Comparison of ENCODE assay signal across 8 mouse cellular contexts in genomic region chr17:79543907-79544522, GRCm38 (mm10).
DNase-seq lines count a peak whose midpoint lies in the region; ATAC-seq and TF ChIP-seq lines count a peak whose summit lies in the region.

No protein-coding gene starts in this region.

- 2% methylated on average over 7 of the region's 7 CpGs for WGBS in cerebellum, adult 2 months
- 74% methylated on average over 7 of the region's 7 CpGs for WGBS in thymus, adult 2 months

- no peak overlapping the region for H3K4me3 ChIP-seq in cerebellum, adult 2 months (replicated peaks; ENCODE audit: insufficient read depth, low read depth, low read length)
- H3K4me3 ChIP-seq in thymus, adult 2 months (ENCODE audit: control insufficient read depth, insufficient read depth, low read length), result no peak overlapping the region

- TF ChIP-seq POLR2A in cerebellum, adult 2 months (IDR thresholded peaks at IDR 0.05; ENCODE audit: borderline replicate concordance, insufficient read depth, low read length), result no peak
- no peak for TF ChIP-seq POLR2A in thymus, adult 2 months (IDR thresholded peaks at IDR 0.05; ENCODE audit: control insufficient read depth, extremely low read depth, insufficient read depth, low read length, poor library complexity)

- TF ChIP-seq CTCF in cerebellum, adult 2 months (IDR thresholded peaks at IDR 0.05; ENCODE audit: borderline replicate concordance, insufficient read depth, low read depth, low read length), result no peak
- no peak for TF ChIP-seq CTCF in thymus, adult 2 months (IDR thresholded peaks at IDR 0.05; ENCODE audit: borderline replicate concordance, control insufficient read depth, extremely low read depth, insufficient read depth, low read length, poor library complexity)

- H3K36me3 ChIP-seq in thymus, adult 2 months (ENCODE audit: control insufficient read depth, insufficient read depth, low read length), result no peaks in the 10 kb centered on the region

- intact Hi-C loops in left cerebral cortex, postnatal 10 days (cut with DNase I), result no loop called here

- no peaks in the 10 kb centered on the region for H3K27me3 ChIP-seq in cerebellum, adult 2 months (ENCODE audit: control insufficient read depth, insufficient read depth, low read length)
- H3K27me3 ChIP-seq in thymus, adult 2 months (ENCODE audit: control insufficient read depth, insufficient read depth, low read length), result no peaks in the 10 kb centered on the region

- peak; percentile 68; the same call in 1 of the 2 replicates for ATAC-seq in megakaryocyte-erythroid progenitor cell, adult 5-6 weeks (replicated peaks; ENCODE audit: low FRiP score, low TSS enrichment, poor library complexity, severe bottlenecking)

- no peak overlapping the region for H3K27ac ChIP-seq in cerebellum, adult 2 months (ENCODE audit: insufficient read depth, low read length)
- H3K27ac ChIP-seq in thymus, adult 2 months (ENCODE audit: control insufficient read depth, insufficient read depth, low read length), result no peak overlapping the region

- H3K4me1 ChIP-seq in cerebellum, adult 2 months (ENCODE audit: control insufficient read depth, insufficient read depth, low read length), result peaks cover 9% of the 10 kb centered on the region; the same call in 1 of the 2 replicates
- no peaks in the 10 kb centered on the region for H3K4me1 ChIP-seq in thymus, adult 2 months (replicated peaks; ENCODE audit: control insufficient read depth, insufficient read depth, low read length)

- DNase-seq in left cerebral cortex, postnatal 10 days (ENCODE audit: extremely low spot score in 1 of 2, low spot score in 2 of 2), result peak; percentile 35 to 72
- DNase-seq in left cerebral cortex, adult 11 months (ENCODE audit: low spot score), result no peak
- DNase-seq in cerebellum, adult 2 months, result peak; percentile 39 to 70
- DNase-seq in heart, adult 8-10 months (ENCODE audit: low spot score), result peak; percentile 86
- peak; percentile 71 for DNase-seq in kidney, postnatal 10 days
- no peak for DNase-seq in thymus, adult 2 months
- DNase-seq in embryo, embryonic 10 days (ENCODE audit: low spot score), result no peak

Comparison
In these comparisons a context has a peak if more than half of its experiments do, and no peak if none do; other contexts are left out.
1. DNase-seq: peak in left cerebral cortex, postnatal 10 days (2 of 2), cerebellum, adult 2 months (2 of 2), heart, adult 8-10 months (single experiment) and kidney, postnatal 10 days (single experiment); none in left cerebral cortex, adult 11 months (single experiment), thymus, adult 2 months (single experiment) and embryo, embryonic 10 days (single experiment).